Mouse (Mus musculus) lung, postnatal 0 days (tissue): ENCODE measurements around the gene Mcu.

ENCODE experiments used
- CTCF ChIP-seq: IDR thresholded peaks from 2 replicates; pipeline ENCODE4 v1.5.1; 2016; ENCODE audit warnings: antibody characterized with exemption, mild to moderate bottlenecking
- EP300 ChIP-seq: IDR thresholded peaks from 2 replicates; pipeline ENCODE4 v1.6.1; 2016; ENCODE audit warnings: antibody characterized with exemption, mild to moderate bottlenecking, control low read depth

GRCm38 (mm10) chr10:59617776-59618175, 1.3 kb upstream of the Mcu start:
- TF ChIP-seq CTCF (no peak), EP300 (no peak)
